Mouse (Mus musculus) heart, postnatal 0 days (tissue): Measurements from ENCODE around the gene Ldhc. TPM values are rescaled to one million over a fixed set of nuclear protein-coding genes. Genes with fewer than 3 reads are reported as not detected.
A peak's percentile ranks its signal among the peaks of the same experiment; 100 is the strongest.

Experiments
- ATAC-seq: fragments of 200-750 bp; cut with Nextera tagmentation; 2 replicates; pipeline ENCODE4 v1.8.0; 2017; ENCODE audit warnings: low read depth, moderate number of reproducible peaks, moderate library complexity; ENCODE audit not compliant: insufficient read depth
- DNase-seq: peaks from one replicate; pipeline ENCODE4 v3.0.0-alpha.2; 2016; ENCODE audit warnings: low spot score
- H3K27ac ChIP-seq: fragments of 300-500 bp; sonication (generic); 2 replicates; pipeline ENCODE4 v1.5.1; 2014; ENCODE audit warnings: low read depth, mild to moderate bottlenecking
- H3K27me3 ChIP-seq: fragments of 300-500 bp; sonication (generic); 2 replicates; pipeline ENCODE4 v1.6.1; 2014; ENCODE audit warnings: low read length, mixed read lengths; ENCODE audit not compliant: control insufficient read depth, insufficient read depth
- H3K36me3 ChIP-seq: fragments of 300-500 bp; sonication (generic); replicated peaks from 2 replicates; pipeline ENCODE4 v1.6.1; 2014; ENCODE audit warnings: low read length, mixed read lengths; ENCODE audit not compliant: control insufficient read depth, insufficient read depth
- H3K4me1 ChIP-seq: fragments of 300-500 bp; sonication (generic); 2 replicates; pipeline ENCODE4 v1.6.1; 2014; ENCODE audit warnings: antibody characterized with exemption; ENCODE audit not compliant: control insufficient read depth, insufficient read depth
- H3K4me2 ChIP-seq: fragments of 300-500 bp; sonication (generic); 2 replicates; pipeline ENCODE4 v1.6.1; 2014; ENCODE audit warnings: low read depth, mild to moderate bottlenecking, low read length, moderate library complexity
- H3K4me3 ChIP-seq: fragments of 300-500 bp; sonication (generic); 2 replicates; pipeline ENCODE4 v1.5.1; 2014; ENCODE audit warnings: low read depth, low read length
- H3K9ac ChIP-seq: fragments of 300-500 bp; sonication (generic); replicated peaks from 2 replicates; pipeline ENCODE4 v1.6.1; 2014; ENCODE audit warnings: low read depth, low read length, mixed read lengths
- H3K9me3 ChIP-seq: fragments of 300-500 bp; sonication (generic); replicated peaks from 2 replicates; pipeline ENCODE4 v1.6.1; 2016; ENCODE audit warnings: low read length; ENCODE audit not compliant: control insufficient read depth
- CTCF ChIP-seq: IDR thresholded peaks from 2 replicates; pipeline ENCODE4 v1.5.1; 2016; ENCODE audit warnings: antibody characterized with exemption, control low read depth, low read depth
- EP300 ChIP-seq: IDR thresholded peaks from 2 replicates; pipeline ENCODE4 v1.6.1; 2016; ENCODE audit warnings: antibody characterized with exemption, low read depth
- WGBS: fragments of 180-500 bp; shearing (Covaris S2); extraction: QIAGEN DNeasy Blood & Tissue Kit; methylation state at CpG from one replicate; pipeline ENCODE4 v1.1.7; 2014; 5-methylcytosine and 5-hydroxymethylcytosine counted together
- polyA plus RNA-seq: library from polyadenylated mRNA; unstranded; fragments of >200 nt; fragmentation: Nextera tagmentation; extraction: Ambion mirVana; gene quantifications from 2 replicates; pipeline ENCODE4 v1.2.1, GENCODE M21; 2015
- total RNA-seq: library from RNA; depleted of rRNA; stranded (reverse); fragments of >200 nt; gene quantifications from 2 replicates; pipeline ENCODE4 v1.2.3, GENCODE M21; 2014; ENCODE audit warnings: low replicate concordance

The Ldhc gene
- total and polyA plus RNA-seq, 2 experiments from 2014 or later, result not detected

DNA sequence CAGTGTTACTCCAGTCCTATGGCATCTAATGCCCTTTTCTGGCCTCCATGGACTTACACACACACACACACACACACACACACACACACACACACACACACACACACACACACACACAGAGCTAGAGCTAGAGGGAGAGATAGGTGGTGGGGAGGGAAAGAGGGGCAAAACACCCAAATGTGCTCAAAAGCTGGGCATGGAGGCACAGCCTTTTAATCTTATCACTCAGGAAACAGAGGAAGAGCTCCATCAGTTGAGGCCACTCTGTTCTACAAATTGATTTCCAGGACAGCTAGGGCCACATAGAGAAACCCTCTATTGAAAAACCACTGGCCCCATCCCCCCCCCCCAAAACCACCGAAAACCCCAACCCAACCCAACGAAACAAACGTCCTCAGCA is 22.3 kb downstream of the Ldhc start:
- H3K27ac ChIP-seq, result no peak overlapping the region
- H3K4me3 ChIP-seq, result no peak overlapping the region
- peaks cover 31% of the 10 kb centered on the region for H3K36me3 ChIP-seq
- TF ChIP-seq CTCF (no peak), EP300 (no peak)
- no peak overlapping the region for H3K9ac ChIP-seq
- WGBS, result 72% methylated on average over 3 of the region's 3 CpGs
- ATAC-seq, result no peak
- DNase-seq, result no peak
- H3K4me1 ChIP-seq, result no peaks in the 10 kb centered on the region
- no peaks in the 10 kb centered on the region for H3K27me3 ChIP-seq
- no peak overlapping the region for H3K4me2 ChIP-seq
- H3K9me3 ChIP-seq, result no peaks in the 10 kb centered on the region

DNA sequence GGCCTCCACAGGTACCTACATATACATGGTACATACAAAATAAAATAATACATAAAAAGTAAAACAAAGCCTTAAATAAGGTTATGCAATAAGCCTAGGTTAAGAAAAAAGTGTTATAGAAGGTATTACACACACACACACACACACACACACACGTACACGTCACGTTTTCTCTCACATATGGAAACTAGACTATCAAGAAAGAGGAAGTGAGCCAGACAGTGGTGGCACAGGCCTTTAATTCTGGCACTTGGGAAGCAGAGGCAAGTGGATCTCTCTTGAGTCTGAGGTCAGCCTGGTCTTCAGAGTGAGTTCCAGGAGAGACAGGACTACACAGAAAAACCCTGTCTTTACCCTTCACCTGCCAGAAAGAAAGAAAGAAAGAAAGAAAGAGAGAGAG is 34.5 kb downstream of the Ldhc start:
- Histone ChIP-seq H3K9me3 (no peaks in the 10 kb centered on the region), H3K27me3 (no peaks in the 10 kb centered on the region), H3K4me1 (no peaks in the 10 kb centered on the region), H3K4me2 (no peak overlapping the region), H3K4me3 (no peak overlapping the region), H3K27ac (no peak overlapping the region), H3K36me3 (peaks cover 75% of the 10 kb centered on the region), H3K9ac (no peak overlapping the region)
- ATAC-seq (no peak), DNase-seq (no peak)
- 88% methylated on average over 3 of the region's 3 CpGs for WGBS
- TF ChIP-seq EP300 (no peak), CTCF (no peak)

DNA sequence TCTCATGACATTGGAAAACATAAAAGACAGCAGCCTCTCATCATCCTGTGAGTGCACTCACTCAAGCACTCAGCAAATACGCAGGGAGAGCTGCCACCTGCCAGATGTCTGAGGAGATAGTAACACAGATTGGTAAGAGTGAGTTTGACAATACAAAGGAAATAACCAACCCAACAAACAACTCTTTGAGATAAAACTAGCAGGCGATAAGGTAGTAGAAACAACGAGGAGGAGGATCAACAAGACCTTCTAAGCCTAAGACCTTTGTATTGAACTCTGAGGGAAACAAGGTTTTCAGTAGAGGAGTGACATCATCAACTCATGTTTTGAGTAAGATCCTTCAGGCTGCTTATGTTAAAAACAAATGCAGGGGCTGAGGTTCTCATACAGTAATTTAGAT is 38.3 kb downstream of the Ldhc start:
- ATAC-seq (no peak), DNase-seq (no peak)
- Histone ChIP-seq H3K27me3 (no peaks in the 10 kb centered on the region), H3K27ac (no peak overlapping the region), H3K4me1 (no peaks in the 10 kb centered on the region; the same call in 1 of the 2 replicates), H3K4me2 (no peak overlapping the region), H3K36me3 (peaks cover 63% of the 10 kb centered on the region), H3K4me3 (no peak overlapping the region), H3K9me3 (no peaks in the 10 kb centered on the region), H3K9ac (no peak overlapping the region)
- WGBS, result 67% methylated on average over 3 of the region's 3 CpGs
- TF ChIP-seq CTCF (no peak), EP300 (no peak)

DNA sequence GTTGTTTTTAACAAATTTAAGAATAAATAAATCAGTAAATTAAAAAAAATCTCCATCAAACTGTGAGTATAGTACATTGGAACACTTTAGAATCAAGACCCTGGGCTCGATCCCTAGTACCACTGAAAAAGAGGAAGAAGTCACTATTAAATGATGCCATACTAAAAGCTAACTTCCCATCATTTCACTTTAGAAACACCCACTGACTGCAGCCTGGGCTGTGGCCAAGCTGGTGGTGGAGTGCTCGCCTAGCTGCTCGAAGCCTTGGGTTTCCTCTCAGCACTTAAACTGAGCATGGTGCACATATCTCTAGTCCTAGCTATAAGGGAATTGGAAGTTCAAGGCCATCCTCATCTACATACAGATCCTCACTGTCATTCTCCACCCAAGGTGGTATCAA is 50.2 kb downstream of the Ldhc start:
- H3K4me3 ChIP-seq, result no peak overlapping the region
- peaks cover 64% of the 10 kb centered on the region for H3K36me3 ChIP-seq
- no peak overlapping the region for H3K27ac ChIP-seq
- no peak for DNase-seq
- no peaks in the 10 kb centered on the region for H3K9me3 ChIP-seq
- no peaks in the 10 kb centered on the region for H3K4me1 ChIP-seq
- H3K9ac ChIP-seq, result no peak overlapping the region
- no peaks in the 10 kb centered on the region for H3K27me3 ChIP-seq
- ATAC-seq, result no peak
- H3K4me2 ChIP-seq, result no peak overlapping the region
- 86% methylated on average over 3 of the region's 3 CpGs for WGBS
- TF ChIP-seq CTCF (no peak), EP300 (no peak)

DNA sequence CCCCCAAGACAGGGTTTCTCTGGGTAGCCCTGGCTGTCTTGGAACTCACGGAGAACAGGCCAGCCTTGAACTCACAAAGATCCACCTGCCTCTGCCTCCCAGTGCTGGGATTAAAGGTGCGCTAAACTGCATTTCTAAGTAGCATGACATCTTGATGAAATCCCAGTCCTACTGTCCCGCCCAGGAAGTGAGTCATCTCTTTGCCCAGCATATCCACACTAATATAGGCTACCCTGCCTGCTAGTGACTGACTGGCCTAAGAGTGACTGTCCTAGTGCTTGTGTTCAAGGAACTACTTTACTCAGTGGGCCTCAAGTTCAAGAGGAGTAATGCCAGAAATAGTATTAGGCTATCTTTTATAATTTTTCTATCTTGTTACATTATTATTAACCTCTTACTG is 55.4 kb downstream of the Ldhc start:
- H3K9me3 ChIP-seq, result no peaks in the 10 kb centered on the region
- 87% methylated on average over 3 of the region's 3 CpGs for WGBS
- no peak overlapping the region for H3K9ac ChIP-seq
- ATAC-seq (no peak), DNase-seq (no peak)
- no peaks in the 10 kb centered on the region for H3K27me3 ChIP-seq
- H3K36me3 ChIP-seq, result peaks cover 13% of the 10 kb centered on the region
- H3K4me1 ChIP-seq, result peaks cover 22% of the 10 kb centered on the region
- H3K27ac ChIP-seq, result no peak overlapping the region
- H3K4me2 ChIP-seq, result no peak overlapping the region
- TF ChIP-seq EP300 (no peak), CTCF (no peak)
- no peak overlapping the region for H3K4me3 ChIP-seq

DNA sequence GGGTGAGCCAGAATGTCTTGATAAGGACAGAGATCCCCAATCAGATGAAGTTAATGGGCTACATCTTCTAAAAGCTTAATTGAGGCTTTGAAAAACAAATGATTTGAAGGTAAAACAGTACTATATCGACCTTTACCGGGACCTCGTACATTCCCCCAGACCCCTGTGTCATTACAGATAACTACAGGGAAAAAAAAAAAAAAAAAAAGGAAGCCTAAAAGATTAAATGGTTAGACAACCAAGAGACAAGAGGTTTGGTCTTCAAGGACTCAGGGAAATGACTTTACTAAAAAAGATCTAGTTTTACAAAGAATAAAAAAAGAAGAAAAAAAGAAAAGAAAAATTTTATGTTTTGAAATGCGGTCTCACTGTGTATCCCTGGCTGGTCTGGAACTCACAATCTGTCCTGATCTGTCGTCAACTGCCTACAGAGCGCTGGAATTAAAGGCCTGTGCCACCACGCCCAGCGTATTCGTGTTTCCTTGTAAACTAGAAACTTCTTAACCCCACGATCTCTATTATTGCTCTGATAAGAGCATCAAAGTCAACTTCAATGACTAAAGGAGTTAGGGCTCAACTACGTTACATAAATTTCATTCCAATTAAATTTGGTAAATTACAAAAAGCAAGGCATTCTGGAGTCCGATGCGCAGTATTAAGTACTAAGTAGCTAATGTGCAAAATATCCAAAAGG is 57.8 kb downstream of the Ldhc start:
- no peak for ATAC-seq
- WGBS, result 8% methylated on average over 13 of the region's 13 CpGs

More for the DNA sequence above, 57.8 kb downstream of the Ldhc start:
- peak overlapping the region; percentile 94 for H3K27ac ChIP-seq
- H3K4me1 ChIP-seq, result peaks cover 22% of the 10 kb centered on the region
- no peak for DNase-seq
- no peaks in the 10 kb centered on the region for H3K36me3 ChIP-seq
- no peaks in the 10 kb centered on the region for H3K27me3 ChIP-seq
- peak overlapping the region; percentile 67 for H3K9ac ChIP-seq
- H3K4me3 ChIP-seq, result peak overlapping the region; percentile 73
- H3K9me3 ChIP-seq, result no peaks in the 10 kb centered on the region
- peak overlapping the region; percentile 70 for H3K4me2 ChIP-seq
- TF ChIP-seq EP300 (no peak), CTCF (no peak)
